Mouse (Mus musculus) intestine, embryonic 16.5 days (tissue): Measurements from ENCODE around the gene Gm44503. TPM values are rescaled to one million over a fixed set of nuclear protein-coding genes. Genes with fewer than 3 reads are reported as not detected.
A peak's percentile ranks its signal among the peaks of the same experiment; 100 is the strongest.

Experiments used
- ATAC-seq: fragments of 200-750 bp; cut with Nextera tagmentation; 2 replicates; pipeline ENCODE4 v1.8.0; 2017; ENCODE audit warnings: moderate TSS enrichment, moderate library complexity
- H3K27ac ChIP-seq: fragments of 300-500 bp; sonication (generic); 2 replicates; pipeline ENCODE4 v1.5.1; 2014; ENCODE audit warnings: mild to moderate bottlenecking, low read length
- H3K27me3 ChIP-seq: fragments of 300-500 bp; sonication (generic); replicated peaks from 2 replicates; pipeline ENCODE4 v1.6.1; 2014; ENCODE audit warnings: low read length, control low read depth, mixed read lengths; ENCODE audit not compliant: control insufficient read depth, insufficient read depth
- H3K36me3 ChIP-seq: fragments of 300-500 bp; sonication (generic); 2 replicates; pipeline ENCODE4 v1.6.1; 2014; ENCODE audit warnings: low read length, control low read depth; ENCODE audit not compliant: control insufficient read depth, insufficient read depth
- H3K4me1 ChIP-seq: fragments of 300-500 bp; sonication (generic); 2 replicates; pipeline ENCODE4 v1.6.1; 2014; ENCODE audit warnings: low read length, control low read depth, mixed read lengths; ENCODE audit not compliant: control insufficient read depth, insufficient read depth
- H3K4me2 ChIP-seq: fragments of 300-500 bp; sonication (generic); 2 replicates; pipeline ENCODE4 v1.6.1; 2014; ENCODE audit warnings: low read depth, low read length, control low read depth
- H3K4me3 ChIP-seq: fragments of 300-500 bp; sonication (generic); 2 replicates; pipeline ENCODE4 v1.5.1; 2014; ENCODE audit warnings: mild to moderate bottlenecking, low read length
- H3K9ac ChIP-seq: fragments of 300-500 bp; sonication (generic); 2 replicates; pipeline ENCODE4 v1.6.1; 2014; ENCODE audit warnings: low read depth, low read length
- H3K9me3 ChIP-seq: fragments of 300-500 bp; sonication (generic); 2 replicates; pipeline ENCODE4 v1.6.1; 2016; ENCODE audit warnings: low read length, control low read depth; ENCODE audit not compliant: control insufficient read depth
- WGBS: fragments of 180-500 bp; shearing (Covaris S2); extraction: QIAGEN DNeasy Blood & Tissue Kit; methylation state at CpG from one replicate; pipeline ENCODE4 v1.1.7; 2014; 5-methylcytosine and 5-hydroxymethylcytosine counted together
- microRNA-seq: library from miRNA; unstranded; fragments of <30 nt; microRNA quantifications from one replicate; pipeline ENCODE4, GENCODE M21; 2016
- polyA plus RNA-seq: library from polyadenylated mRNA; unstranded; fragments of >200 nt; fragmentation: Nextera tagmentation; extraction: Ambion mirVana; gene quantifications from 2 replicates; pipeline ENCODE4 v1.2.1, GENCODE M21; 2015

Gm44503 gene
- polyA plus RNA-seq, 1 experiment from 2014 or later, result not detected

GRCm38 (mm10) chr9:73050606-73051005 lies 92.0 kb downstream of the Gm44503 start:
- peak; percentile 31; the same call in 1 of the 2 replicates for ATAC-seq
- Histone ChIP-seq H3K4me3 (no peak overlapping the region), H3K4me1 (0 out of 2 replicates have a peak, but pooled peaks cover 2% of the 10 kb centered on the region), H3K27ac (0 out of 2 replicates have a peak overlapping the region, but pooled peaks have one; percentile 11), H3K27me3 (no peaks in the 10 kb centered on the region), H3K4me2 (no peak overlapping the region), H3K36me3 (no peaks in the 10 kb centered on the region), H3K9ac (no peak overlapping the region), H3K9me3 (no peaks in the 10 kb centered on the region)
- WGBS, result 52% methylated on average over 8 of the region's 8 CpGs

GRCm38 (mm10) chr9:73055441-73055911 lies 96.8 kb downstream of the Gm44503 start:
- no peak overlapping the region for H3K9ac ChIP-seq
- ATAC-seq, result no peak
- H3K27ac ChIP-seq, result no peak overlapping the region
- H3K9me3 ChIP-seq, result no peaks in the 10 kb centered on the region
- no peaks in the 10 kb centered on the region for H3K4me1 ChIP-seq
- H3K36me3 ChIP-seq, result no peaks in the 10 kb centered on the region
- H3K27me3 ChIP-seq, result no peaks in the 10 kb centered on the region
- no peak overlapping the region for H3K4me3 ChIP-seq
- 57% methylated on average over 10 of the region's 10 CpGs for WGBS
- H3K4me2 ChIP-seq, result no peak overlapping the region

GRCm38 (mm10) chr9:73059224-73059623 lies 100.6 kb downstream of the Gm44503 start:
- Histone ChIP-seq H3K27me3 (no peaks in the 10 kb centered on the region), H3K9me3 (no peaks in the 10 kb centered on the region), H3K9ac (no peak overlapping the region), H3K4me2 (no peak overlapping the region), H3K27ac (no peak overlapping the region), H3K4me3 (no peak overlapping the region), H3K4me1 (no peaks in the 10 kb centered on the region), H3K36me3 (no peaks in the 10 kb centered on the region)
- ATAC-seq, result no peak
- WGBS, result 88% methylated on average over 4 of the region's 4 CpGs

- Histone ChIP-seq H3K9me3 (no peaks in the 10 kb centered on the region), H3K27me3 (no peaks in the 10 kb centered on the region), H3K9ac (no peak overlapping the region), H3K27ac (no peak overlapping the region), H3K4me3 (no peak overlapping the region), H3K4me2 (peak overlapping the region; percentile 15; the same call in 1 of the 2 replicates), H3K36me3 (no peaks in the 10 kb centered on the region), H3K4me1 (peaks cover 14% of the 10 kb centered on the region)
- 0 out of 2 replicates have a peak, but pooled peaks have one; percentile 16 for ATAC-seq
- 31% methylated on average over 15 of the region's 15 CpGs for WGBS
These were observed 105.1 kb downstream of the Gm44503 start for GRCm38 (mm10) chr9:73063621-73064290.

Small RNA genes lying within 50 kb of the gene (microRNA-seq; reads per million reads assigned to microRNA genes)
- not detected for gene Gm27353

Other genes starting within 250 kb of the Gm44503 start
- 0.32 and 0.33 TPM in 2 replicates for gene Prtg, start 152.0 kb upstream of the Gm44503 start, polyA plus RNA-seq
- 1.5 and 1.7 TPM in 2 replicates for gene Pygo1, start 33.2 kb upstream of the Gm44503 start, polyA plus RNA-seq
- 0.49 and 0.57 TPM in 2 replicates for gene Dyx1c1, start 67 bp upstream of the Gm44503 start, polyA plus RNA-seq
- 10.4 and 11.3 TPM in 2 replicates for gene Ccpg1os, start 26.5 kb downstream of the Gm44503 start, polyA plus RNA-seq
- 23.5 and 24.4 TPM in 2 replicates for gene Ccpg1, start 26.6 kb downstream of the Gm44503 start, polyA plus RNA-seq
- gene Pigb, start 81.5 kb downstream of the Gm44503 start, polyA plus RNA-seq, result 13.5 and 15.2 TPM in 2 replicates
- gene Rab27a, start 86.0 kb downstream of the Gm44503 start, polyA plus RNA-seq, result 9.0 TPM in 2 replicates
- gene Khdc3, start 143.0 kb downstream of the Gm44503 start, polyA plus RNA-seq, result not detected in 2 replicates
- gene Gm20509, start 143.6 kb downstream of the Gm44503 start, polyA plus RNA-seq, result not detected in 2 replicates
- 76.3 and 82.8 TPM in 2 replicates for gene Rsl24d1, start 154.6 kb downstream of the Gm44503 start, polyA plus RNA-seq